Mouse (Mus musculus) MN1 (cell line): Measurements from ENCODE around the gene Car4.

Experiments
- DNase-seq: peaks from one replicate; pipeline ENCODE4 v3.0.0-alpha.2; 2016; ENCODE audit warnings: low spot score

Car4 gene

GRCm38 (mm10) chr11:84959181-84959580 is 1.6 kb downstream of the Car4 start:
- no peak for DNase-seq

GRCm38 (mm10) chr11:84959701-84960181 is 2.2 kb downstream of the Car4 start:
- DNase-seq = no peak

DNA sequence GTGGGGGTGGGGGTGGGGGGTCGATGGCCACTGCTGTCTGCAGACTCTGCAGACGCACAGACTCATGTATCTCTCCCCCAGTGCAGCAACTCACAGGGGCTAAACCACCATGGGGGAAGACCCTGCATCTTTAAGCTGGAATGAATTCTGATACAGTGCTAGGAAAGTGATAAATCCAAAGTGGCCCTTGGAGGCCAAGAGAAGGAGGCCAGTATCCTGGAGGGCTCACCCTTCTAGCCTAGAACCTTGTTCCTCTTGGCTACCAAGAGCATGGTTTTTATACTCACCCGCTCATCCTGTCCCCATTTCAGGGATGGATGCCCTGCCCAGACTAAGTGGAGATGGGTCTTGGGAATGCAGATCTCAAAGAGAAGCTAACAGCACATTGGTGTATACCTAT is 2.7 kb downstream of the Car4 start:
- DNase-seq = no peak

- DNase-seq = no peak
Measured at GRCm38 (mm10) chr11:84960780-84961179, 3.2 kb downstream of the Car4 start.

- no peak for DNase-seq
Measured at GRCm38 (mm10) chr11:84961571-84961970, 4.0 kb downstream of the Car4 start.

GRCm38 (mm10) chr11:84962536-84962935 is 5.0 kb downstream of the Car4 start:
- no peak for DNase-seq

GRCm38 (mm10) chr11:84963556-84963955 is 6.0 kb downstream of the Car4 start:
- DNase-seq = no peak

DNA sequence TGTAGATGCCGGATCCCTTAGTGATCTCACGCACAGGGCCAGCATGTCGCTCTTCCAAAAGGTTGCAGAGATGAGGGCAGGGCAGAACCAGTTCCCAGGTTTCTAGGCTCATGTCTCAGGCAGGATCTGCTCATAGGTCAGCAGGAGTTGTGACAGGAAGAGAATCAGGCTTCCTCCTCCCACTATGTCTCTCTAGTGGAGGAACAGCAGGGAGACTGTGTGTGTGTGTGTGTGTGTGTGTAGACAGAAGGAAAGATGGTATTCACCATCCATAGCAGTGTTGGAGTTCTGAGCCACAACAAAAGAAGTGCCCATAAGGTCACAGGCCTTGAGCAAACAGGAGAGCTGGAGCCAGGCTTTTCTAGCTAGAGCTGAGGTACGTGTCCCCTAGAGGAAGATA is 9.1 kb downstream of the Car4 start:
- no peak for DNase-seq

GRCm38 (mm10) chr11:84967113-84967512 is 9.5 kb downstream of the Car4 start:
- no peak for DNase-seq

DNA sequence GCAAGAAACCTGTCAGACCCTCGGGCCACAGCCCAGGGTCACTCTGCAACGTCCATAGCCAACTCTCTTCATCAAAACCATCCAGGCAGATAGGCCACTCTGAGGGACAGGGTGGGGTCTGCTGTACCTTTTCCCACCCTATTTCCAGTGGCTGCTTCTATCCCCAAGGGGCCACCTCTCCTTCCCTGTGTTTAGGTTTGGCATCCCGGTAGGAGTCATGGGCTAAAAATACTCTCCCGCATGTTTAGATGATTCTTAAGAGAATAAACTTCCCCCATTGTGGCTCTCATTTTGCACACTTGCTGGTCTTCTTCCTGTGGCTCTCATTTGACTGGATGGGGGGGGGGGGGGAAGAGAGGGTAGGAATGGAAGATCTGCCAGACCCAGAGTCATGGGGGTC is 10.7 kb downstream of the Car4 start:
- DNase-seq = no peak

- DNase-seq = peak; percentile 16
Measured at GRCm38 (mm10) chr11:84968775-84969174, 11.2 kb downstream of the Car4 start.

DNA sequence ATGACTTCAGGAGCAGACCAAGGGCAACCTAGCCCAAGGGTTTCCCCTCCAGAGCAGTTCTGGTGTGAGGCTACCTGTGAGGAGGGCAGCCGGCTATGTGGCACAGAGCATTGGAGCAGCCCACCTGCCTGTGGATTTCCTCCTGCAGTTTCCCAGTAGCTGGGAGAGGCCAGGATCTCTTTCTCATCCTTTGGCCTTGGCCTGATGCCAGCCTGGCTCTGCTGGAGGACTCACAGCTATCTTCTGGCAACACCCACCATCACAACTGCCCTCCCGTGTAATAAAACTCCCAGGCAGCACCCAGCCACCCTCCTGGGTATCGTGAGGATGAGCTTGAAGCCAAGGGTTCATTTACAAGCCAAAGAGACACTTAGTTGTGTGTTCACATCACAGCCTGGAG is 14.5 kb downstream of the Car4 start:
- DNase-seq = peak; percentile 11

DNA sequence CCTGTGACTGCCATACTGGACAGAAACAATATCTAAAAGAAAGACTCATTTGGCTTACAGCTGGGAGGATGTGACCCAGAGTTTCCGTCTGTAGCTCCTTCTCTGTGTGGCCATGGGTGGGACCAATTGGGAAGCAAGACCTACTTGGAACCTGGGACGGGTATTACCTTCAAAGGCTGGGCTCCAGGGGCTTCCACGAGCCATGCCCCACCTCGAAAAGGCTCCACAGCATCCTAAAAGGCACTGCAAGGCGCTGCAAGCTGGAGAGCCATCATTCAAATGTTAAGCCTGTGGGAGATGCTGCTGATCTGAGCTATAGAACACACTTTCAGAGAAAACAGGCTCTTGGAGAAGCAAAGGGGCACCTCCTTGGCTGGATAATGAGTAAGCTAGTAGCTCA is 16.1 kb downstream of the Car4 start:
- DNase-seq = no peak

GRCm38 (mm10) chr11:84974582-84974981 is 17.0 kb downstream of the Car4 start:
- no peak for DNase-seq

- DNase-seq = no peak
Measured at GRCm38 (mm10) chr11:84976706-84977105, 19.1 kb downstream of the Car4 start.

- DNase-seq = no peak
Measured at GRCm38 (mm10) chr11:84977385-84977952, 19.9 kb downstream of the Car4 start.

GRCm38 (mm10) chr11:84978113-84978512 is 20.5 kb downstream of the Car4 start:
- DNase-seq = peak; percentile 18

GRCm38 (mm10) chr11:84979351-84979750 is 21.8 kb downstream of the Car4 start:
- no peak for DNase-seq

GRCm38 (mm10) chr11:84980697-84981096 is 23.1 kb downstream of the Car4 start:
- DNase-seq = no peak

DNA sequence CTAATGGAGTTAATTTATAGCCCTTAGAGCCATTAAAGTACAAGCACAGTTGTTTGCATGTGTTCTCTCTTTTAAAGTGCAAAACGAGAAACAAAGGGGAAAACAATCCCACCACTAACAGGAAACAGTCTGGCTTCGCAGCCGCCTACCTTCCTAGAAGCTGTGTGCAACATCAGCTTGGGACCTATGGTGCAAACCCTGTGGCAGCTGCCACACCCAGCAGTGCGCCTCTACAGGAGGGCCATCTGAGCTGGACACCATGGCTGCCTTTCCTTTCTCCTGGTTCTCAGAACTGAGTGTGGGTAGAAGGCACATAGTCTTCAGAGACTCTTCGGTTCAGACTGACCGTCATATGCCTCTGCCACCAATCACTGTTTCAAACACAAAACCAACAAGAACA is 27.8 kb downstream of the Car4 start:
- DNase-seq = no peak

DNA sequence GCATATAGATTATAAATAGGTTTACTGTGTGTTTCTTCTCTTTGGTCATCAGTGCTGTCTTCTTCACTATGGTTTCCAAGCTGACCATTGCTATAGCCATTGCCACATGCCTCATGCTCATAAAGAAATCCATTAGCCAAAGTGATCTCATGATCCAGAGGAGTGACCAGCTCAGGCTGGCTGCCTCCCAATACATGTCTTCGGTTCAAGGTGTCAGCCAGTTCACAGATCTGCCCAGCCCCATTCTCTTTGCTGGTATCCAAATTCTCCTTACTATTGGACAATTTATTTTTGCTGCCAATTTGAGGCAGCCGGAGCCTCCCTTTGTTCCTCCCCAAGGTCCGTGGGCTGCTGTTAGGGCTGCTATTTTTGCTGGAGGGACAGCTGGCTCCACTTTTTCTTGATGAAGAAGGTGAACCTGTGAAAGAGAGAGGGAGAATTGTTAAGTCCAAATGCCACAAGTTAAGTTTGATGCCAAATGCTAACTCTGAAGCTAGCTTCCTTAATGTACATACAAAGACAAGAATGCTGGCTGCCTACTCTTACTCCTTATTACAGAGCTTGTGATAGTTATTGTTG is 30.8 kb downstream of the Car4 start:
- no peak for DNase-seq

- DNase-seq = no peak
Measured at GRCm38 (mm10) chr11:84992996-84993395, 35.4 kb downstream of the Car4 start.

- DNase-seq = no peak
Measured at GRCm38 (mm10) chr11:84995241-84995640, 37.7 kb downstream of the Car4 start.

DNA sequence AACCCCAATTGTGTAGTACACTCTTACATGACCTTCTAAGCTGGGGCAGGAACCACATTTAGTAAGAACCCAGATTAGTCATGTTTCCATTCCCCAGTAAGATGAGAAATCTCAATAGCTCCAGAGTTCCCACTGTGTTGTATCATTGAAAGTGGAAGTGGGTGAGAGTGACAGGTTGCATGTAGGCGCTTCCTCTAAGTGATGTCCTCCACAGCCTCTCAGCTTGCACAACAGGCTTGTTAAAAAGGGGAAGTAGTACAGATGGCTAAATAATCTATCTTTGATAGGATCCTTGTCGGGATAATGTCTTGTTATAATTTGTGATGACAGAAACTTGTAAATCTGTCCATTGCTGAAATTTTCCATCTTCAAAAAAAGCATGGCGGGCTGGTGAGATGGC is 46.0 kb downstream of the Car4 start:
- no peak for DNase-seq
